Mouse (Mus musculus): ENCODE results near the gene Trrap.

DNA sequence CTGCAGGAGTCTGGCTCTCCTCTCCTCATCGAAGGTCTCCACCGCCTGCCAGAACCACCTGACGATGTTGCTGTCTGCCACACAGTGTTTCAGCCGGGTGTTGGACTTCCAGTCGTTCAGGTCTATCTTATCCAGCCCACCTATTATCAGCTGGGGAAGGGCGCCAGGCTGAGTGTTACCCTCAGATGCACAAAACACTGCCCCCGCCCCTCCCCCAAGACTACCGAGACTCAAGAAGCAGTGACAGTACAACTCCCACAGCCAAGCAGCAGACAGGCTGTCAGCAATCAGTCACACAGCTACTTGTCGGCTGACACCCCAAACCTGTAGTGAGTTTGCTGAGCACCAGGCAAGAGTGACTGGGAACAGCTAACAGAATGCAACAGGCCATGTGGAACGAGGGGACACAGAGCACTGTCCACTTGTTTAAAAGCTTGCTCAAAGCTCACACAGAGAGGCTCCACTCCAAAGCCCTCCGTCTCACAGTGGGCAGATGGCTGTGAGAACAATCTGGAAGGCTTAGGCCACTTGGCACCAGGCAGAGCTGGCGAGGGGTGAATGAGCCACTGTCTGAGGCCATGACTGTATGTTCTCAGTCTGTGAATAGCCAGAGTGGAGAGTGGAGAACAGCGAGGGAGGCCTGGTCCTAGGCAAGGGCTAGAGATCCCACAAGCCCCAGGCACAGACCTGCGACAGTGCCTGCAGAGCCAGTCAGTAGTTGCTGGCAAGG lies 114.3 kb downstream of the Trrap start:
- no peak for TF ChIP-seq GATA1 (IDR thresholded peaks at IDR 0.05; ENCODE audit: borderline replicate concordance, low read length)
- TF ChIP-seq FLI1 (IDR thresholded peaks at IDR 0.05; ENCODE audit: low read length): no peak

Measured in megakaryocyte, embryonic 14.5 days (primary cell).